Mouse (Mus musculus): ENCODE measurements around the gene Coro1b. TPM values are rescaled to one million over a fixed set of nuclear protein-coding genes. Genes with fewer than 3 reads are reported as not detected.

Gene Coro1b
- polyA plus RNA-seq, 1 experiment from 2014 or later, result 134 TPM

- H3K27me3 ChIP-seq (replicated peaks; ENCODE audit: control insufficient read depth, insufficient read depth, low read length), result no peaks in the 10 kb centered on the region
- H3K4me1 ChIP-seq (ENCODE audit: control insufficient read depth, insufficient read depth, low read length), result peaks cover 10% of the 10 kb centered on the region
- no peak overlapping the region for H3K9ac ChIP-seq (ENCODE audit: low read length)
- DNase-seq (ENCODE audit: low spot score) (no peak), ATAC-seq (no peak)
- H3K27ac ChIP-seq (ENCODE audit: low read depth, low read length), result no peak overlapping the region
- WGBS, result 95% methylated on average over 17 of the region's 17 CpGs
- peaks cover 32% of the 10 kb centered on the region for H3K36me3 ChIP-seq (ENCODE audit: control insufficient read depth, insufficient read depth, low read length)
- H3K9me3 ChIP-seq (replicated peaks; ENCODE audit: control insufficient read depth, low read length), result no peaks in the 10 kb centered on the region
- no peak overlapping the region for H3K4me2 ChIP-seq (ENCODE audit: low read length)
- H3K4me3 ChIP-seq (ENCODE audit: low read depth, low read length), result no peak overlapping the region
These were observed 1.5 kb downstream of the Coro1b start for GRCm38 (mm10) chr19:4149764-4150461.

- H3K36me3 ChIP-seq (ENCODE audit: control insufficient read depth, insufficient read depth, low read length), result peaks cover 37% of the 10 kb centered on the region
- no peak overlapping the region for H3K4me2 ChIP-seq (ENCODE audit: low read length)
- H3K9me3 ChIP-seq (replicated peaks; ENCODE audit: control insufficient read depth, low read length), result no peaks in the 10 kb centered on the region
- H3K4me3 ChIP-seq (ENCODE audit: low read depth, low read length), result no peak overlapping the region
- no peak for ATAC-seq
- H3K9ac ChIP-seq (ENCODE audit: low read length), result no peak overlapping the region
- H3K27ac ChIP-seq (ENCODE audit: low read depth, low read length), result no peak overlapping the region
- H3K27me3 ChIP-seq (replicated peaks; ENCODE audit: control insufficient read depth, insufficient read depth, low read length), result no peaks in the 10 kb centered on the region
- no peak for DNase-seq (ENCODE audit: low spot score)
- peaks cover 10% of the 10 kb centered on the region for H3K4me1 ChIP-seq (ENCODE audit: control insufficient read depth, insufficient read depth, low read length)
- 89% methylated on average over 22 of the region's 22 CpGs for WGBS
These were observed 2.4 kb downstream of the Coro1b start for GRCm38 (mm10) chr19:4150567-4151487.

- no peak overlapping the region for H3K4me2 ChIP-seq (ENCODE audit: low read length)
- H3K36me3 ChIP-seq (ENCODE audit: control insufficient read depth, insufficient read depth, low read length), result peaks cover 43% of the 10 kb centered on the region
- WGBS, result 83% methylated on average over 5 of the region's 5 CpGs
These were observed 3.1 kb downstream of the Coro1b start for GRCm38 (mm10) chr19:4151488-4151860.

DNA sequence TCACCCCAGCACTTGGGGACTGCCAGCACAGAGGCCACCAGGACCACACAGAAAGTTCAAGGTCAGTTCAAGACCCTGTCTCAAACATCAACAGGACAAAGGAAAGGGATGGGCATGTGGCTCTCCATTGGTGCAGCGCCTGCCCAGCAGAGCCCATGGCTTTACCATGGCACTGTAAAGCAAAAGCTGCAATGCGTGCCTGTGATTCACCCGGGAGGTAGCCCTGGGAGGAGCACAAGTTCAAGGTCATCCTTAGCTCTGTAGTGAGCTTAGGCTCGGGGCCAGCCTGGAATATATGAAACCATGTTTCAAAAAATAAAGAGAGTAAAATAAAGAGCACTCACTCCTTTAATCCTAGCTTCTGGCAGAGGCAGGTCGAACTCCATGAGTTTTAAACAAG is 3.5 kb downstream of the Coro1b start:
- Histone ChIP-seq H3K4me2 (ENCODE audit: low read length) (no peak overlapping the region), H3K9me3 (replicated peaks; ENCODE audit: control insufficient read depth, low read length) (no peaks in the 10 kb centered on the region), H3K27ac (ENCODE audit: low read depth, low read length) (no peak overlapping the region), H3K27me3 (replicated peaks; ENCODE audit: control insufficient read depth, insufficient read depth, low read length) (no peaks in the 10 kb centered on the region), H3K9ac (ENCODE audit: low read length) (no peak overlapping the region), H3K36me3 (ENCODE audit: control insufficient read depth, insufficient read depth, low read length) (peaks cover 48% of the 10 kb centered on the region), H3K4me3 (ENCODE audit: low read depth, low read length) (no peak overlapping the region), H3K4me1 (ENCODE audit: control insufficient read depth, insufficient read depth, low read length) (peaks cover 10% of the 10 kb centered on the region)
- ATAC-seq (no peak), DNase-seq (ENCODE audit: low spot score) (no peak)
- WGBS, result 91% methylated on average over 5 of the region's 5 CpGs

More at GRCm38 (mm10) chr19:4151488-4151860, 3.1 kb downstream of the Coro1b start:
- Histone ChIP-seq H3K9me3 (replicated peaks; ENCODE audit: control insufficient read depth, low read length) (no peaks in the 10 kb centered on the region), H3K9ac (ENCODE audit: low read length) (no peak overlapping the region), H3K27me3 (replicated peaks; ENCODE audit: control insufficient read depth, insufficient read depth, low read length) (no peaks in the 10 kb centered on the region), H3K4me3 (ENCODE audit: low read depth, low read length) (no peak overlapping the region), H3K4me1 (ENCODE audit: control insufficient read depth, insufficient read depth, low read length) (peaks cover 10% of the 10 kb centered on the region), H3K27ac (ENCODE audit: low read depth, low read length) (no peak overlapping the region)
- ATAC-seq (no peak), DNase-seq (ENCODE audit: low spot score) (no peak)

- no peak for DNase-seq (ENCODE audit: low spot score)
- H3K27ac ChIP-seq (ENCODE audit: low read depth, low read length), result no peak overlapping the region
- H3K9ac ChIP-seq (ENCODE audit: low read length), result no peak overlapping the region
- no peaks in the 10 kb centered on the region for H3K9me3 ChIP-seq (replicated peaks; ENCODE audit: control insufficient read depth, low read length)
- 93% methylated on average over 8 of the region's 8 CpGs for WGBS
- H3K27me3 ChIP-seq (replicated peaks; ENCODE audit: control insufficient read depth, insufficient read depth, low read length), result no peaks in the 10 kb centered on the region
- no peak overlapping the region for H3K4me2 ChIP-seq (ENCODE audit: low read length)
- no peak overlapping the region for H3K4me3 ChIP-seq (ENCODE audit: low read depth, low read length)
- ATAC-seq, result no peak
- peaks cover 55% of the 10 kb centered on the region for H3K36me3 ChIP-seq (ENCODE audit: control insufficient read depth, insufficient read depth, low read length)
- peaks cover 9% of the 10 kb centered on the region for H3K4me1 ChIP-seq (ENCODE audit: control insufficient read depth, insufficient read depth, low read length)
These were observed 4.2 kb downstream of the Coro1b start for GRCm38 (mm10) chr19:4152445-4153231.

DNA sequence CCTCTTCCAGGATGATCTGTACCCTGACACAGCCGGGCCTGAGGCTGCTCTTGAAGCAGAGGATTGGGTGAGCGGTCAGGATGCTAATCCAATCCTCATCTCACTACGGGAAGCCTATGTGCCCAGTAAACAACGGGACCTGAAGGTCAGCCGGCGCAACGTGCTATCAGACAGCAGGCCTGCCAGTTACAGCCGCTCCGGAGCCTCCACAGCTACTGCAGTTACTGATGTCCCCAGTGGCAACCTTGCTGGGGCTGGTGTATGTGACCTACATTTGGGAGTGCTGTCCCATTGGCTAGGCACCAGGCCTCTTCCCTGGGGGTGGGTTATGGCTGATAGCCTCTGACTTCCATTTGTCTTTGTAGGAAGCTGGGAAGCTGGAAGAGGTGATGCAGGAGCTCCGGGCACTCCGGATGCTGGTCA is 4.8 kb downstream of the Coro1b start, which contains the start of gene Ptprcap:
Gene Ptprcap, plus strand, starts transcription at position 373 of the 423 bp plus-strand sequence.
- DNase-seq (ENCODE audit: low spot score), result no peak
- Histone ChIP-seq H3K27me3 (replicated peaks; ENCODE audit: control insufficient read depth, insufficient read depth, low read length) (no peaks in the 10 kb centered on the region), H3K36me3 (ENCODE audit: control insufficient read depth, insufficient read depth, low read length) (peaks cover 61% of the 10 kb centered on the region), H3K4me3 (ENCODE audit: low read depth, low read length) (no peak within 1 kb of the TSS), H3K4me1 (ENCODE audit: control insufficient read depth, insufficient read depth, low read length) (peaks cover 7% of the 10 kb centered on the region; the same call in 1 of the 2 replicates), H3K27ac (ENCODE audit: low read depth, low read length) (no peak within 1 kb of the TSS), H3K4me2 (ENCODE audit: low read length) (no peak within 1 kb of the TSS), H3K9me3 (replicated peaks; ENCODE audit: control insufficient read depth, low read length) (no peaks in the 10 kb centered on the region), H3K9ac (ENCODE audit: low read length) (no peak within 1 kb of the TSS)
- 81% methylated on average over 11 of the region's 11 CpGs for WGBS
- no peak for ATAC-seq

DNA sequence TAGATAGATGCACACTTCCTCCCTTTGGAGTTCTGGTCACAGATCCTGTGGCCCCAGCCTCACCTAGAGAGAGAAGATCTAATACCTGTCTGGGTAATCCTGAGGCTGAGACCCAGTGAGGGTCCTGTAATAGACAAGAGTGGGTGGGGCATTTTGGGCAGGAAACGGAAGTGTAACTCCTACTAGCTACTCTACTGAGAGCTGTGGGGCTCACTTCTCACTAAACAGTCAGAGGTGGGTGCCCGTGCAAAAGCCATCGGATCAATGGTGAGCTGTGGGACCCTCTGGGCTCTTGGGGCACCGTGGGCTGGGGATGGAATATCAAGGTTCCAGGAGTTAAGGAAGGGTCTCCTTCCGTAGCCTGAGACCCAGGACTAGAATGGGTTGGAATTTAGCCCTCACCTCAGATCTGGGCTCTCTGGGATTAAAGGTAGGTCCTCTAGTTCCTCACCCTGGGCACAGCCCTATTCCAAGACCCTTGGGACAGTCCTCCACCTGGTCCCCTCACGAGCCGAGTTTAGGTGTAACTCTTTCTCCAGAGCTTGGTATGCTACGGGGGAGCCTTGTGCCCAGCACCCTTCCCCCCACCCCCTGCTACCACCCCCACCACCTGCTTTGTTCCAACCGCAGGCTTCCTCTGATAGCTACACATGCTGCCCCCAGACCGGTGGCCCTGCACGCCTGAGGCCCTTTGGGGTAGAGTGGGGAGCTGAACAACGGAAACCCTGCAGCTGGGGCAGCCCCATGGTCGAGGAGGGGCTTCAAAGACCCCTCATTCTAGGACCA is 6.2 kb downstream of the Coro1b start:
- 82% methylated on average over 13 of the region's 13 CpGs for WGBS
- H3K4me2 ChIP-seq (ENCODE audit: low read length), result no peak overlapping the region
- H3K4me1 ChIP-seq (ENCODE audit: control insufficient read depth, insufficient read depth, low read length), result no peaks in the 10 kb centered on the region
- no peak overlapping the region for H3K9ac ChIP-seq (ENCODE audit: low read length)
- H3K4me3 ChIP-seq (ENCODE audit: low read depth, low read length), result no peak overlapping the region
- H3K27me3 ChIP-seq (replicated peaks; ENCODE audit: control insufficient read depth, insufficient read depth, low read length), result no peaks in the 10 kb centered on the region
- H3K36me3 ChIP-seq (ENCODE audit: control insufficient read depth, insufficient read depth, low read length), result peaks cover 74% of the 10 kb centered on the region
- ATAC-seq, result no peak
- H3K9me3 ChIP-seq (replicated peaks; ENCODE audit: control insufficient read depth, low read length), result no peaks in the 10 kb centered on the region
- no peak for DNase-seq (ENCODE audit: low spot score)
- H3K27ac ChIP-seq (ENCODE audit: low read depth, low read length), result no peak overlapping the region

Measured in forebrain, embryonic 14.5 days (tissue).